Mouse (Mus musculus) heart, postnatal 0 days (tissue): ENCODE data around the gene Ntn1.

Source experiments
- CTCF ChIP-seq: IDR thresholded peaks from 2 replicates; pipeline ENCODE4 v1.5.1; 2016; ENCODE audit warnings: antibody characterized with exemption, control low read depth, low read depth
- EP300 ChIP-seq: IDR thresholded peaks from 2 replicates; pipeline ENCODE4 v1.6.1; 2016; ENCODE audit warnings: antibody characterized with exemption, low read depth

GRCm38 (mm10) chr11:68436376-68436775, 35.8 kb upstream of the Ntn1 start:
- no peak for TF ChIP-seq CTCF
- no peak for TF ChIP-seq EP300
